Mouse (Mus musculus) C2C12 (cell line): ENCODE measurements around the gene Apaf1. TPM values are rescaled to one million over a fixed set of nuclear protein-coding genes. Genes with fewer than 3 reads are reported as not detected.

Experiments
- H3K27me3 ChIP-seq: one replicate; pipeline ENCODE4 v1.6.1; 2011; ENCODE audit not compliant: control insufficient read depth, insufficient read depth, insufficient read length
- H3K36me3 ChIP-seq: one replicate; pipeline ENCODE4 v1.6.1; 2011; ENCODE audit not compliant: control insufficient read depth, insufficient read depth
- H3K4me3 ChIP-seq: one replicate; pipeline ENCODE4 v1.5.1; 2011; ENCODE audit warnings: mild to moderate bottlenecking, control low read depth; ENCODE audit not compliant: poor library complexity, insufficient read depth, severe bottlenecking
- H3K79me2 ChIP-seq: one replicate; pipeline ENCODE4 v1.6.1; 2011; ENCODE audit not compliant: control insufficient read depth, insufficient read depth
- H3K79me3 ChIP-seq: one replicate; pipeline ENCODE4 v1.6.1; 2011; ENCODE audit warnings: low read depth, control low read depth
- H3ac ChIP-seq: one replicate; pipeline ENCODE3; 2011; ENCODE audit warnings: low read depth; ENCODE audit not compliant: control insufficient read depth, insufficient read length
- CEBPB ChIP-seq: IDR thresholded peaks from one replicate; pipeline ENCODE4 v1.6.1; 2011; ENCODE audit warnings: low read depth, mild to moderate bottlenecking, control low read depth, moderate library complexity
- CTCF ChIP-seq: IDR thresholded peaks from one replicate; pipeline ENCODE4 v1.5.1; 2011; ENCODE audit not compliant: control insufficient read depth, insufficient read depth, insufficient read length
- FOSL1 ChIP-seq: IDR thresholded peaks from one replicate; pipeline ENCODE4 v1.8.0; 2011; ENCODE audit warnings: mild to moderate bottlenecking, low read length; ENCODE audit not compliant: poor library complexity, insufficient read depth, severe bottlenecking
- MAX ChIP-seq: IDR thresholded peaks from one replicate; pipeline ENCODE4 v1.6.1; 2011; ENCODE audit warnings: mild to moderate bottlenecking, control low read depth
- MYOD1 ChIP-seq: IDR thresholded peaks from one replicate; pipeline ENCODE4 v1.6.1; 2011; ENCODE audit warnings: low read depth; ENCODE audit not compliant: control insufficient read depth, insufficient read length
- MYOG ChIP-seq: IDR thresholded peaks from one replicate; pipeline ENCODE4 v1.6.1; 2011; ENCODE audit not compliant: control insufficient read depth, insufficient read length; ENCODE audit errors: extremely low read depth
- USF1 ChIP-seq: IDR thresholded peaks from one replicate; pipeline ENCODE4 v1.6.1; 2011; ENCODE audit warnings: low read depth, mild to moderate bottlenecking, control low read depth, moderate library complexity
- long read RNA-seq, 2 experiments: library from polyadenylated mRNA; unstranded; transcript quantifications; one replicate each; pipeline ENCODE4 v2.0.0; 2019 to 2020
- polyA plus RNA-seq: library from polyadenylated mRNA; unstranded; fragments of >200 nt; fragmentation: generic; extraction: Trizol; gene quantifications from one replicate; pipeline ENCODE4 v1.2.1, GENCODE M21; 2012; ENCODE audit warnings: missing spikeins

Gene Apaf1
- 5.9 TPM for polyA plus RNA-seq
- long read RNA-seq, experiment 1, full-length matches to known transcripts, result 1 of 1 reads
- long read RNA-seq, experiment 1, partial matches to known transcripts, result 0 of 1 reads
- long read RNA-seq, experiment 1, other reads (novel, unspliced or antisense), result 0 of 1 reads
- long read RNA-seq, experiment 2, full-length matches to known transcripts, result 4 of 9 reads
- long read RNA-seq, experiment 2, partial matches to known transcripts, result 2 of 9 reads
- long read RNA-seq, experiment 2, other reads (novel, unspliced or antisense), result 3 of 9 reads

GRCm38 (mm10) chr10:91082550-91083392 is at the start of gene Apaf1, which contains the start of gene Ikbip:
TSS of gene Apaf1 (minus strand) at chr10:91082770.
TSS of gene Ikbip (plus strand) at chr10:91082940.
- Histone ChIP-seq H3ac (peak within 1 kb of the TSS; percentile 79), H3K79me2 (peaks cover 38% of the 10 kb centered on the region), H3K36me3 (peaks cover 24% of the 10 kb centered on the region), H3K79me3 (peaks cover 10% of the 10 kb centered on the region), H3K4me3 (peak within 1 kb of the TSS; percentile 89), H3K27me3 (no peaks in the 10 kb centered on the region)
- TF ChIP-seq CEBPB, result no peak
- TF ChIP-seq MYOD1, result no peak
- no peak for TF ChIP-seq MYOG
- TF ChIP-seq MAX, result no peak
- peak; percentile 28 for TF ChIP-seq USF1

- H3K27me3 ChIP-seq, result no peaks in the 10 kb centered on the region
- H3K79me3 ChIP-seq, result no peaks in the 10 kb centered on the region
- no peak for TF ChIP-seq CEBPB
- TF ChIP-seq MYOD1, result no peak
- no peak for TF ChIP-seq CTCF
- no peak for TF ChIP-seq USF1
- TF ChIP-seq FOSL1, result no peak
- no peak for TF ChIP-seq MAX
- no peak for TF ChIP-seq MYOG
- H3ac ChIP-seq, result no peak overlapping the region
- no peaks in the 10 kb centered on the region for H3K79me2 ChIP-seq
- H3K36me3 ChIP-seq, result no peaks in the 10 kb centered on the region
- no peak overlapping the region for H3K4me3 ChIP-seq
Measured at GRCm38 (mm10) chr10:91131565-91131964, 49.0 kb upstream of the Apaf1 start.

DNA sequence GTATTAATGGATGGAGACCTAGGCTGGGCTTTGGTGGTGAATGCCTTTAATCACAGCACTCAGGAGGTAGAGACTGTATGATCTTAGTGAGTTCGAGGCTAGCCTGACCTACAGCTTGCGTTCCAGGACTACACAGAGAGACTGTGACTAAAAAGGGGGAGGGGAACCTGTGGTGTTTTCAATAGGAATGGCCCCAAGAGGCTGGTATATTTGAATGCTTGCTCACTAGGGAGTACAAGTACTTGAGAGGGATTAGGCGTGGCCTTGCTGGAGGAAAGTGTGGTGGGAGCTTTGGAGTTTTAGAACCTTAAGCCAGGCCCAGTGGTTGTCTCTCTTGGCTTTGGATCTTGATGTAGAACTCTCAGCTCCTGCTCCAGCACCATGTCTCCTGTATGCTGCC is 48.2 kb upstream of the Apaf1 start:
- H3K79me3 ChIP-seq, result no peaks in the 10 kb centered on the region
- H3K36me3 ChIP-seq, result no peaks in the 10 kb centered on the region
- no peak overlapping the region for H3K4me3 ChIP-seq
- no peaks in the 10 kb centered on the region for H3K79me2 ChIP-seq
- no peak for TF ChIP-seq FOSL1
- no peak for TF ChIP-seq MYOG
- no peak for TF ChIP-seq CEBPB
- TF ChIP-seq MAX, result no peak
- no peak for TF ChIP-seq MYOD1
- no peak for TF ChIP-seq USF1
- no peak for TF ChIP-seq CTCF
- no peak overlapping the region for H3ac ChIP-seq
- no peaks in the 10 kb centered on the region for H3K27me3 ChIP-seq

DNA sequence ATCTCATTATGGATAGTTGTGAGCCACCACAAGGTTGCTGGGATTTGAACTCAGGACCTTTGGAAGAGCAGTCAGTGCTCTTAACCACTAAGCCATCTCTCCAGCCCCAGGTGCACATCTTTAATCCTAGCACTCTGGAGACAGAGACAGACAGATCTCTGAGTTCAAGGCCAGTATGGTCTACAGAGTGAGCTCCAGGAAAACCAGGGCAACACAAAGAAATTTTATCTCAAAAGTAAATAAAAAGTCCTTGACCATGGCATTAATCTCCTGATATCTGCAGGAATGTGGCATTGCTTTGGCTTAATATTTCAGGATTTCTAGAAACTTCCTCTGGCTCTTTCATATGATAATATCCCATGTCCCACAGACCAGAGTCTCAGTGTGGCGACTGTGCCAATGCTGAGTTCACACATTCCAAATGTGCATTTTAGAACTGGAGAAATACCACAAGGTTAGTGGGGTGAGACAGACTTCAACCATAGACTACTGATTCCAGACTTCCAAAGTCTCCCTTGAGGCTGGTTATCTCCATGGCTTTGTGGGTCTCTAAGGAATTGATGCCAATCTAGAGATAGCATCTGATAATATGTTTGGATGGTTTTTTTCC is 46.1 kb upstream of the Apaf1 start:
- H3K36me3 ChIP-seq, result no peaks in the 10 kb centered on the region
- TF ChIP-seq MYOD1, result no peak
- TF ChIP-seq CEBPB, result no peak
- TF ChIP-seq USF1, result no peak
- no peak for TF ChIP-seq FOSL1
- no peak for TF ChIP-seq MYOG
- TF ChIP-seq CTCF, result no peak
- no peak for TF ChIP-seq MAX
- H3K79me2 ChIP-seq, result peaks cover 2% of the 10 kb centered on the region
- H3K79me3 ChIP-seq, result peaks cover under 1% of the 10 kb centered on the region
- H3K4me3 ChIP-seq, result no peak overlapping the region
- no peak overlapping the region for H3ac ChIP-seq
- no peaks in the 10 kb centered on the region for H3K27me3 ChIP-seq

GRCm38 (mm10) chr10:91127395-91127794 is 44.8 kb upstream of the Apaf1 start:
- peaks cover 12% of the 10 kb centered on the region for H3K79me3 ChIP-seq
- no peak overlapping the region for H3ac ChIP-seq
- H3K79me2 ChIP-seq, result peaks cover 14% of the 10 kb centered on the region
- no peak overlapping the region for H3K4me3 ChIP-seq
- peaks cover 7% of the 10 kb centered on the region for H3K36me3 ChIP-seq
- H3K27me3 ChIP-seq, result no peaks in the 10 kb centered on the region
- TF ChIP-seq CEBPB, result no peak
- no peak for TF ChIP-seq CTCF
- no peak for TF ChIP-seq USF1
